Mouse (Mus musculus) cerebellum, postnatal 36 days (tissue): ENCODE results near the gene Myh11.

Experiments used
- DNase-seq, 2 experiments: peaks; one replicate each; pipeline ENCODE4 v3.0.0; 2021 to 2022; ENCODE audit warnings: mixed read lengths in 2 of 2

Myh11 gene

DNA sequence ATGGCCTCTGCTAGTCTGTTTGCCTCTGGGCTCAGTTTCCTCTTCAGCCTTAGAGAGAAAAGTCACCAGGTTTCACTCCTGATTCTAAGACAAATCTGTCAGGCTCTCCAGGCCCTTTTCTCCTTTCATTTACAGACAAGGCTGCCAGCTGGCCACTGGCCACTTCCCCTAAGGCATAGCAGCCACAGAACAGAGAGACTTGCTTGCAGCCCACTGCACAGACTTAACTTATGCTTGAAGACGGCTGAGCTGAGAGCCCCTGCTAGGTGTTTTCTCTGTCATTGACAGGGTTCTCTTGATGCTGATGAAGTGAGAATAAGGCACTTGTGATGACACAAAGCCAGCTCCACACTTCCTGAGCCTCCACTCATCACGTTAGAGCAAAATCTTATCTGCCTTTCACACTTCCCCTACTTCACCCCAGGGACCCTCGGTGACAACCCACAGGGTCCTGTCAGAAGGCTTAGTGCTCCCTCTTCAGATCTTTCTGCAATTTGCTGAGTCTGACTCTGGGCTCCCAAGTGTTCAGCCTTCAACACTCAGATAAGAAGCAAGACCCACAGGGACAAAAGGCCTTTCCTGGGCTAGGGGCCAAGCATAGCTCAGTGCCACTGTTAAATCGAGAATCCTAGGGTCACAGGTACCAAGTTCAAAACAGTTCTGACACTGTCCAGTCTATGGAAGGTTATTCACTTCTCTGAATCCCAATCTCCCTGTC lies 25.8 kb downstream of the Myh11 start:
- no peak for DNase-seq

DNA sequence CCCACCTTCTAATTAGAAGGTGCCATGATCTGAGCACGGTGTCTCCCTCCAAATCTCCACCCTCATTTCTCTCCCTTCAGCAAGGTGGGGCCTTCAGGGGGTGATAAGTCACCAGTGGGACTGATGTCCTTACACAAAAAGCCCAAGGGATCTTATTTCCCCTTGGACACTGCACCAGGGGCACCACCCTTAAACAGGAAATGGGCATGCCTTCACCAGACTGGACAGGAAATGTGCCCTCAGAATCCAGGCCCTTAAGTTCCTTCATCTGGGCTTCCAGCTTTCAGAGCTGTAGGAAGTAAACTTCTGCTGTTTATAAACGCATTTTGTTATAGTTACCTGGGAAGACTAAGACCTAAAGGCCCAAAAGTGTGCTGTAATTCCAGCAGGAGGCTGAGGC lies 26.7 kb downstream of the Myh11 start:
- DNase-seq = no peak

DNA sequence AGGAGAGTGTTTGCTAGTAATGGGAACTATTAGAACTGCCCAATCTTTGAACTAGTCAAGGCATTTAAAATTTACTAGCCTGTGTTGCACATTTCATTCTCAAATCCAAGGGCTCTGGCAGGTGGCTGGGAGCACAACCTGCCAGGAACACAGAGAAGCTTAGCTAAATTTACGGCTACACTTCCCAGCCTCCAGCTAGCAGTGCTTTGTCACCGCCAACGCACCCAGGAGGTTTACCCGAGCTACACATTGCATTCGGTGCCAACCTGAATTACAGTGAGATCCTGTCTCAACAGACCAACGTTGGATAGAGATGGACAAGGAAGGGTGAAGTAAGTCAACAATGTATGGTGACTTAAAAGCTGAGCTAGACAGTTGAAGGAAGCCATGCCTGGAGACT lies 27.9 kb downstream of the Myh11 start:
- DNase-seq = no peak

- no peak for DNase-seq
Observed at GRCm38 (mm10) chr16:14262410-14262809, 28.8 kb downstream of the Myh11 start.

GRCm38 (mm10) chr16:14258856-14259255 lies 32.3 kb downstream of the Myh11 start:
- no peak for DNase-seq

- DNase-seq = no peak
Observed at GRCm38 (mm10) chr16:14253586-14253985, 37.6 kb downstream of the Myh11 start.

GRCm38 (mm10) chr16:14252877-14253276 lies 38.3 kb downstream of the Myh11 start:
- no peak for DNase-seq

DNA sequence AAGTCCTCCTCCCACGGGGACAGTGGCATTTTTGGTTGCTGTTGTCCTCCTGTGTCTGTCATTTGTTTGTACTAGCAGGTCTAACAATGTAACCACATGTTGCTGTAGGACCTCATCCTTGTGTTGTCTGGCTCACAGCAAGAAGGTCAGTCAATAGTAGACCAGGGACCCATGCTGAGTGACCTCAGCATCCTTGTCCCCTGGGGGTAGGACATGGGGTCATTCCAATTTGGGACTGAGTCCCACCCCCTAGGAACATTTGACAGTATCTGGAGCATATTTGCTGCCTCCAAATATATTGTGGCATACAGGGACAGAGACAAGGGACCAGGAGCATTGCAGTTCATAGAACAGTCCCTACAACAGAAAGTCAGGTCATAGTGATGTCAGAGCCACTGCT lies 41.3 kb downstream of the Myh11 start:
- DNase-seq = no peak

DNA sequence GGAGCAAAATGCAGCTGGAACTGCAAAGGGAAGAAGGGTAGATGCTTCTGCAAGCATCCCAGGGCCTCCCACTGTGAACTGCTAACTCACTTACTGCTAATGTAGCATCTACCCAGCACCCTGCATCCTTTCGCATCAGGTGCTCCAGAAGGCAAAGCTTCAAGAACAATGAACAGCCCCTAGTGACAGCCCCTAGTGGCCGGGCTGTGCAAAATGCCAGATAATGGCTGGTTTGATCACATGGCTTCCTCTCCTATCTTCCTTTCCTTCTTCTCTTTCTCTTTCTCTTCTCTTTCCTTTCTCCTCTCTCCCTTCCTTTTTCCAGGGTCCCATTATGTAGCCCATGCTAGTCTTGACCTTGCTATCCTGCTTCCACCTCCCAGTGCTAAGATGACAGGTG lies 48.6 kb downstream of the Myh11 start:
- DNase-seq = no peak

DNA sequence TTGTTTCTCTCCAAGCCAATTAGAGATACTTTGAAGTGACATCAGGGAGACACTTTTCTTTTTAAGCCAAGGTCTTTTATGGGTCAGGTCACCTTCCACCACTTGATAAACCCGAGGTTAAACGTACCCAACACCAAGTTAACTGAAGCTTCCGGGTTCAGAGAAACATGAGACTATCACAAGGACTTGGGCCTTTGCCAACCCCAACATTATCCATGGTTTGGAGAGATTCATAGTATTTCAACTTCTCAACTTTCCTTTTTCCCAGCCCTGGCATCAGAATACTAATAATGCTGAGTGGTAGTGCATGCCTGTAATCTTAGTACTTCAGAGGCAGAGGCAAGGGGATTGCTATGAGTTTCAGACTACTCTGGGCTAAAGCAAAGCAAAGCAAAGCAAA lies 49.1 kb downstream of the Myh11 start:
- DNase-seq = no peak

DNA sequence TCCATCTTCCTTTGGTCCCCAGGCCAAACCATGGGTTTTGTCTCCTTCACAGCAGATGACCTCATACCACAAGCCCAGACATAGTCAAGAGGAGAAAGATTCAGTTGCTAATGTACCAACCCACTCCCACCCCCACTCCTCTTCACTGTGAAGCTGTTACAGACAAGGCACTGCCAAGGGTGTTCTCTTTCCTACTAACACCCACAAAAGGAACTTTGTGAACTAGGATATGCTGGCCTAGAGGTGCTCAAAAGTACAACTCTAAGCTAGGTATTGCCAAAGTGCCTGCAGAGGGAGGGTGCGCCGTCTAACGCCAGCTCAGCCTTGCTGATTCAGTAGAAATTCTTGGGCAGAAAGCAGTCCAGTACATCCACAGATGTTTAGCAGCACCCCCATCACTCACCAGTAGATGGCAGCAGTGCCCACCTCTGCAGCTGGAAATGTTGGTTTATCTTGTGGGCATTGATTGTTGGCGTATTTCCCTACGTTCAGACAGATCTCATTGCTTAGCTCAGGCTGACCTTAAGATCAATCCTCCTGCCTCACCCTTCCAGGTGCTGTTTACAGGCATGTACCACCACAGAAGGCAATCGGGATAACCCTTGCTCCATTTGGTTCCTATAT lies 54.0 kb downstream of the Myh11 start:
- peak; percentile 56 to 59 for DNase-seq

DNA sequence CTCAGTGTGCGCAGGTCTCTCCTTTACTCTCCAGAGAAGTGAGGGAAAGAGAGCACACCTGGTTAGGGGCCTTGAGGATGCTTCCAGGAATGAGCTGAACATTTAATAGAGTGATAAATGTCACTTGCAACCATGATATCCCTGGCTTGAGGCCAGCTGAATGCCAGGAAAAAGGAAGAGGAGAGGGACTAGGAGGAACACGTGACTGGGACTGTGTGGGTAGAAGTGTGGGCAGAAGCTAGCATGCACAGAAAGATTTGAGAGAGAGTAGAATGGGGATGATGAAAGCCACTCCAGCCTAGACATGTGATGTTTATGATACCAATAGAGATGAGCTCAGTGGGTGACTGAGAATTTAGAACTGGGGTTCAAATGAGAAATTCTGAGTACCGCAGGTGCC lies 76.0 kb downstream of the Myh11 start:
- no peak for DNase-seq

- DNase-seq = no peak
Observed at GRCm38 (mm10) chr16:14198798-14199197, 92.4 kb downstream of the Myh11 start.

- DNase-seq = peak; percentile 55 to 56
Observed at GRCm38 (mm10) chr16:14195427-14195826, 95.7 kb downstream of the Myh11 start.

DNA sequence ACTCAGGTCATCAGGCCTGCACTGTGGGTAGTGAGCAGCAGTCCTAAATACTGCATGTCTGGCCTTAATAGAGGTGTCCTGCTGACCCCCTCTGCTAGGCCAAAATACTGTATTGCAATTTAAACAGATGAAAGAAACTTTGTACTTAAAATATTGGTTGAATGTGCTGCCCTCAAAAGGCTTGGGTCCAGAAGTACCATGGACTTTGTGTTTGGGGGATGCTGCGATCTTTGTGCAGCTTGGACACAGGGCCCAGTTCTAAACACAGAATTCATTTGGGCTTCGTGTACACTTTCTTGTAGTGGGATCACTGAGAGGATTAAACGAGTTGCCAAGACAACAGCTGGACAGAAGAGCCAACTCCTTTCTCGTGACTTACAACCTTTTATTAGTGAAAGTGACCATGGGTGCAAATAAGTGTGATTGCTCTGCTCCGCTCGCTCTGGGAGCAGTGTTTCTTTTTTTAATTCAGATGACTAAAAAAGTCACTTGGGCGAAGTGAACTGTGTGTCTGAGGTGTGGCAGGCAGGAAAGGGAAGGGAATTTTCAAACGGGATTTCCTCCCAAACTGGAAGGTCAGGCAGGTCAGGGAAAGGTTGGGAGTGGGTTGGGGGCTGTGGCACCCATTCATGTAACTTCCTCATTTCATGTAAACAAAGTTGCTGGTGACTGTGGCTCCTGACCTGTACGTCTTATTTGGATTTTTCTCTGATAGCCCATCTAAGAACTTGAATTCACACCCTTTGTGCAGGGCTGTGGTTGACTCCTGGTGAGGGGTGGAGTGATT lies 96.8 kb downstream of the Myh11 start:
- no peak for DNase-seq

DNA sequence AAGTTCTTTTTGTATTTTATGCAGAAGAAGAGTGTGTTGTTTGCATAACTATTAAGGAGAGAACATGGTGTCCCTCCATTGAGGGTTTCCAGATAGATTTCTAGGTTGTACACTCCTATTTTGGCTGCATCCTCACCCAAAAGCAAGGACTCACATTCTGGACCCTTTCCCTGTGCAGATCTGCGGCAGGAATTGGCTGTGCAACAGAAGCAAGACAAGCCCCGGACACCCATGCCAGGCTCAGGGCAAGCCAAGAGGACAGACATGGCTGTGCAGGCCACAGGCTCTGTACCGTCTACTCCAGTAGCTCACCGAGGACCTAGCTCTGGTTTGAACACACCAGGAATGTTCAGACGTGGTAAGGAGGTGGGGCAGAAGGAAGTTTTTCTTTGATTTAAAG lies 105.7 kb downstream of the Myh11 start:
- DNase-seq = no peak

- DNase-seq = no peak
Observed at GRCm38 (mm10) chr16:14183856-14184255, 107.3 kb downstream of the Myh11 start.

DNA sequence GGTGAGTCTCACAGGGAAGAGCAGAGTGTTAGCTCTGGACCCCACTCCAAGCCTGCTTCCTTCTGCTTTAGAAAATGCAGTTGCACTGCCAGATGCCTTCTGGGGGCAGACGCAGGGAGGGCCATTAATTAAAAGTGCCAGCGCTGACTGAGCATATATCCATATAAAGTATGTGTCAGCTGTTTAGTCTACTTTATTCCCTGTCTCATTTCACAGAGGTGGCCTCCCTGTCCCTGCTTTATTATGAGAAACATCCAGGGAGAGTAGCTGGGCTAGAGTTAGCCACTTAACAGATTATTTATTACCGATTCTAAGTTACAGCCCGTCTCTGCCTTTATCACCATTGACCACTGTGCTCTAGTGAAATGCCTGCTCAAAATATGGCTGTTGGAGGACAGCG lies 108.8 kb downstream of the Myh11 start:
- no peak for DNase-seq

- no peak for DNase-seq
Observed at GRCm38 (mm10) chr16:14180163-14180733, 110.9 kb downstream of the Myh11 start.

- no peak for DNase-seq
Observed at GRCm38 (mm10) chr16:14178041-14178440, 113.1 kb downstream of the Myh11 start.

- no peak for DNase-seq
Observed at GRCm38 (mm10) chr16:14169706-14170105, 121.5 kb downstream of the Myh11 start.

- no peak for DNase-seq
Observed at GRCm38 (mm10) chr16:14166490-14166889, 124.7 kb downstream of the Myh11 start.

- DNase-seq = no peak
Observed at GRCm38 (mm10) chr16:14163731-14164130, 127.4 kb downstream of the Myh11 start.

DNA sequence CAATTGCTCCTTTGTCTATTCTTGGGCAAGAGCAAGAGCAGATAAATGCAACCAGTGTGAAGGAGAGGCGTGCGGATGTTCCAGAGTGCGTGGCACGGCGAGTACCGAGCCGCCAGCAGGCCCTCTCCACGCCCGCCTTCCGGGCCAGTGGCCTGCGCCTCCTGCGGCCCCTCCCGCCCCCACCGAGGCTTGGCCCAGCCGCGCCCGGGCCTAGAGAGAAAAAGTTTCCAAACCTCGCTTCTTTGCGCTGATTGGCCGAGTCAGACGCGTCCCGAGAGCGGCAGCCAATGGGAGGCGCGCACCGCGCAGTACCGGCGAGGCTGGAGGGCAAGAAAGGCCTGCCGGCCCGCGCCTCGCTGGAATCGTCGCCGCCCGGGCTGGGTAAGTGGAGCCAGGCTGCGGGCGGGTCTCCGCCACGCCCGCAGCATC lies 128.2 kb downstream of the Myh11 start, which contains the start of the genes Nde1 and Marf1:
Gene Nde1 (plus strand): TSS at position 288 of the 429 bp plus-strand sequence.
Gene Marf1 (minus strand): TSS at position 364 of the 429 bp plus-strand sequence.
- DNase-seq = peak; percentile 71 to 77
